Mouse (Mus musculus): ENCODE data around the gene Nat8f1.
"Not testable (repeated sequence)": the region's sequence is repeated elsewhere in the genome, so short reads cannot be mapped to it uniquely, and the experiment has no call there.

The Nat8f1 gene

GRCm38 (mm10) chr6:85906911-85907351 is 8.6 kb downstream of the Nat8f1 start:
- DNase-seq (ENCODE audit: low spot score) = not testable (repeated sequence)

DNA sequence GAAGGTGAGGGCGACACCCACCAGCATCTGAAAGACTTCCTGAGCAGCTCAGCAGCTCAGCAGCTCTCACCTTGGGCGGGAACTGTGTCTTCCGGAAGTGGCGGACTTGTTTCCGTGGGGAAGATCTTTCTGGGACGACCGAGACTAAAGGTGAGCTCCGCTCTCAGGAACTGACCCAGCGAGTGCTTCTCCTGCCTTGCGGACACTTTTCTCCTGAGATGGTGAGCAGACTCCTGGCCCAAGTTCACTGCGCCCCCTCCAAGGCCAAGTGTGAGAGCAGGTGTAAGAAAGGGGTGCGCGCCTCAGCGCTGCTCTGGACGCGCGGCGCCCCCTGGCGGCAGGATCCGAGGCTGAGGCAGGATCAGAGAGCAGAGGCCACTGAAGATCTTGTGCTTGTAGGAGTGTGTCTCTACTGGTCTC is 10.8 kb downstream of the Nat8f1 start, which contains the start of gene Nat8f4:
Gene Nat8f4, minus strand, starts transcription at position 243 of the 420 bp plus-strand sequence.
- DNase-seq (ENCODE audit: low spot score) = not testable (repeated sequence)

GRCm38 (mm10) chr6:85902303-85902702 is 13.2 kb downstream of the Nat8f1 start:
- no peak for DNase-seq (ENCODE audit: low spot score)

DNA sequence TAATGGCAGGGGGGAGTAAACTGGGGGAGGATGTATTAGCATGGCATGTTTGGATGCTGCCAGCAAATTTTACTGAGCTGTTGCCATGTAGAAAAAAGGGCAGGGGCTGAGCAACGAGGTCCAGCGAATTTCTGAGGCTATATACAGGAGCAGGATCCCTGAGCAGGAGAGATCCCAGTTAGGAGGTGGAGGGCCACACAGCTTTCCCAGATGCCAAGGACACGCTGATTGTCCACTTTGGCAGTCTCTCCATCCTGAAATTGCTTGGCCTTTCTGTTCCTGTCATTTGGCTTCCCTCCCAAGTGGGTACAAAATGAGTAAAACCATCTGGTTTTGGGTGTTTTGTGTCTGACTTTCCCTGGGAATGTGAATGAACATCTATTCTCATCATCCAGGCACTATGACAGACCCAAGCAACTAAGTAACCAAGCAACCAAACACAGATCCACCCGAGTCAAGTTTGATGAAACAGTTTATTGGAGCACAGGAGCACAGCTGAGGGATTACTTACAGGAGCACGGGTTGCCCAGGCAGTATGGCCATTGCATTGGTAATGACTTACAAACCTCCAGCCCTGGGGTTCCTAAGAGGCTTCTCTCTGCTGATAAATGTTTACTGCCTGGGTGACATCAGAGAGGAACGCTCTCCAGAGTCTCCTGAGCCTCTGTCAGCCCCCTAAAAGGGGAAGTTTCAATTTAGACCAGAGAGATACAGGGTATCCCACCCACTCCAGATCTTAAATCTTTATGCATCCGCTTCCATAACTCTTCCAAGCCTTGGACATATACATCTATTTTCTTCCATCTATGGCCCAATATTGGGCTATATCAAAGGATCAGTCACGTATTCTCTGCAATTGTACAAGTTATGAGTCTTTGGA is 16.7 kb downstream of the Nat8f1 start:
- DNase-seq (ENCODE audit: low spot score) = not testable (repeated sequence)

DNA sequence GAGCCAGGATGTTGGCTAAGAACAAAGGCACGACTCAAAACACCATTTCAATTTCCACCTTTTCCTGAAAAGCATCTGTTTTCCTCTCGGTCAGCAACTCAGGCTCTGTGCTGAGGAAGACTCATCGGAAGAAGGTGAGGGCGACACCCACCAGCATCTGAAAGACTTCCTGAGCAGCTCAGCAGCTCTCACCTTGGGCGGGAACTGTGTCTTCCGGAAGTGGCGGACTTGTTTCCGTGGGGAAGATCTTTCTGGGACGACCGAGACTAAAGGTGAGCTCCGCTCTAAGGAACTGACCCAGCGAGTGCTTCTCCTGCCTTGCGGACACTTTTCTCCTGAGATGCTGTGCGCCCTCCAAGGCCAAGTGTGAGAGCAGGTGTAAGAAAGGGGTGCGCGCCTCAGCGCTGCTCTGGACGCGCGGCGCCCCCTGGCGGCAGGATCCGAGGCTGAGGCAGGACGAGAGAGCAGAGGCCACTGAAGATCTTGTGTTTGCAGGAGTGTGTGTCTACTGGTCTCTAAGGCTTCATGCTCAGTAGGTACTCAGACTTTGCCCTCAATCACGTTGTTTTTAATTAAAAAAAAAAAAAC is 20.3 kb downstream of the Nat8f1 start:
- not testable (repeated sequence) for DNase-seq (ENCODE audit: low spot score)

DNA sequence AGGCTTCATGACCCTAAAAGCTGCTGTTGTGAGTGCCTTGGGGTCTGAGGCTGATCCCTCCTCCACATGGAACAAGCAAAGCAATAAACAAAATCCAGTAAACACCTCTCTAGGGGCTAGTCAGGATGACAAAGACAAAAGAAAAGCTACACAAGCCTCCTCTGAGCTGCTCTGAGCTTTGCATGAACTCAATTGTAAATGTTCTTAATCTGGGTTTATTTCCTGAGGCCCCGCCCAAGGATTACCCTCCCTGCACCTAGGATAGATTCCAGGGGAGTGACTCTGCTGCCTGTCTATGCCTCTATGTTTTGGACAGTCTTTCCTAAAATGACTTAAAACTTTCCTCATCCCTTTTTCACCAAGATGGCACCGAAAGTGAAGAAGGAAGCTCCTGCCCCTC is 26.5 kb downstream of the Nat8f1 start:
- DNase-seq (ENCODE audit: low spot score) = no peak

- no peak for DNase-seq (ENCODE audit: low spot score)
Observed at GRCm38 (mm10) chr6:85884311-85884710, 31.2 kb downstream of the Nat8f1 start.

DNA sequence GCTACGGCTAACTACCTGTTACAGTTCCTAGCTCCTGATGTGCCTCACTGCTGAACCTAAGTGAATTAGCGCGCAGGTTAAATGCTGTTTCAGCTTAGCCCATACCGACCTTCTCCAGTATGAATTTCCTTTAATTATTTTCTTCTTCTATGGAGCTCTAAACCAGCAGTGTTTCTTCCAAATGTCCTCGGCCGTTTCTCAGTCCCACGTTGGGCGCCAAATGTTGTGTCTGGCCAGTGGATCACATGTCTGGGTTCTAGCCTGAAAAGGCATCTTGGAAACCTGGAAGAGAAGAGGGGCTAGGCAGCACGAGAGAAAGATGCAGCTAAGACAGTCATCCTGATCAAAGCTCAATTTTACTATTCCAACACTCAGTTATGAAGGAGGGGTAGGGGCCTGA is 32.2 kb downstream of the Nat8f1 start:
- DNase-seq (ENCODE audit: low spot score) = not testable (repeated sequence)

DNA sequence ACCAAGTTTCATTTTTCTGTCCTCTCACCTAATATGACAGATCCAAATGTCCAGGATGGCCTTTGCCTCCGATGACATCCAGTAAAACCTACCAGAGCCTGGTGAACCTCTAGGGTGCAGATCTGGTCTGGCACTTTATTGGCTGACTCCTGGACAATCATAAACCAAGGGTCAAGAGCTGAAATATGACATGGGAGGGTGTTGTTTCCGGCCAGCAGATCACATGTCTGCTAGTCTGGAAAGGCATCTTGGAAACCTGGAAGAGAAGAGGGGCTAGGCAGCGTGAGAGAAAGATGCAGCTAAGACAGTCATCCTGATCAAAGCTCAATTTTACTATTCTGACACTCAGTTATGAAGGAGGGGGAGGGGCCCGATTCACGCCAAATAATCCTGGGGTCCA is 46.5 kb downstream of the Nat8f1 start, which contains the start of gene Nat8f2:
Gene Nat8f2, minus strand, starts transcription at position 153 of the 400 bp plus-strand sequence.
- not testable (repeated sequence) for DNase-seq (ENCODE audit: low spot score)

DNA sequence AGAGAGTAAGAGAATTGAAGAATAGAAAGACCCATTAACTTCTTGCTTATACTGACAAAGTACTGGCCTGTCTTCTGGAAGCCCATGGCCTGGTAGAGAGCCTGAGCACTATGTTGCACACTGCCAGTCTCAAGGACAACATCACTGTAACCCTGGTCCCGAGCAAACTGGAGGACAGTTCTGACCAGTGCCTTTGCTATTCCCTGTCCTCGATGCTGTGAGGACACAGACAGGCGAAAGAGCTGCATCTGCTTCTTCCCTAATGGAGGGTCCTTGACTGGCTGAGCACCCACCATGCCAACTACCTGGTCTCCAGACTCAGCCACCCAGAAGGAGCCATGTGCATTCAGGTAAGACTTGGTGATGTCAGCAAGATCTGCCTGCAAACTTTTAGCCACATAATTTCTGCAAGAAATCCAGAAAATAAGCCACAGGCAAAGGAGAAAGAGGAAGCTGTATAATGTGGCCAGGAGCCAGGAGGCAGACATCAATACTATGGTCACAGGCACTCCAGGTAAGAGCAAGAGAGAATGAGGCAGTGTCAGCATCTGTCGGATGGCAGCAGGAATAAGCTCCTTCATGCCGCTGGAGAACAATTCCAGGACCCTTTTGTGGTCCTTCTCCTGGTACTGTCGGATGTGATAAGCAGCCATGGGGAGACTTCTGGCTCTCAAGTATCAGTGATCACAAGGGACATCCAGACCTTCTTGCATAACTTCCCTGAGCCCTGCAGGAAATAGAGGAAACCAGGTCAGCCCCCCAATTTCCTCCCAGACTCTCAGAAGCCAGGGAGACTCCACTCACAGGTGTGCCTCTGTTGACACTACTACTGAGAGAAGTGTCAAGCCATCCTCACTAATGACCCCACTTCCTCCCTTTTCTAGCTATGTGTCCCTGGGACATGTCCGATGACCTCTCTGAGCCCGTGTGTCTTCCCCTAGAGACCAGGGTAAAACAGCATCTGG is 47.5 kb downstream of the Nat8f1 start:
- DNase-seq (ENCODE audit: low spot score) = no peak

- not testable (repeated sequence) for DNase-seq (ENCODE audit: low spot score)
Observed at GRCm38 (mm10) chr6:85866995-85867394, 48.5 kb downstream of the Nat8f1 start.

DNA sequence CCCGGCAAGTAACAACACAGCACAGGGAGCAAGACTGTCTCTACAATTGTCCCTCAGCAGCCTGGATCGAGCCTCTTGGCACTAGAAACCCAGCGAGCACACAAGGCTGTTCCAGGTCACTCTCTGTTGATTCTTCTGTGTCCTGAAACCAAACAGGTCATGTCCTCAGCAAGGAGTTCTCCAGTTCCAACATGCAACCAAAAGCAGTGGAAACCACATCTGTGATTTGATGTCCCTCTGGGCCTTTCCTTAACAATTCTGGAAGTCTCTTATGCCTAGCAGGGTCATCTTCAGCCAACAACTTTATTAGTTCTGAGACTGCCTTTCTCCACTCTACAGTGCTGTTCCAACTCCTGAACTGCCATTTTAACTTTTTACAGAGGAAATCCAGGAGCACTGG is 49.3 kb downstream of the Nat8f1 start:
- not testable (repeated sequence) for DNase-seq (ENCODE audit: low spot score)

- not testable (repeated sequence) for DNase-seq (ENCODE audit: low spot score)
Observed at GRCm38 (mm10) chr6:85864900-85865639, 50.4 kb downstream of the Nat8f1 start.

GRCm38 (mm10) chr6:85863840-85864239 is 51.6 kb downstream of the Nat8f1 start:
- DNase-seq (ENCODE audit: low spot score) = no peak

DNA sequence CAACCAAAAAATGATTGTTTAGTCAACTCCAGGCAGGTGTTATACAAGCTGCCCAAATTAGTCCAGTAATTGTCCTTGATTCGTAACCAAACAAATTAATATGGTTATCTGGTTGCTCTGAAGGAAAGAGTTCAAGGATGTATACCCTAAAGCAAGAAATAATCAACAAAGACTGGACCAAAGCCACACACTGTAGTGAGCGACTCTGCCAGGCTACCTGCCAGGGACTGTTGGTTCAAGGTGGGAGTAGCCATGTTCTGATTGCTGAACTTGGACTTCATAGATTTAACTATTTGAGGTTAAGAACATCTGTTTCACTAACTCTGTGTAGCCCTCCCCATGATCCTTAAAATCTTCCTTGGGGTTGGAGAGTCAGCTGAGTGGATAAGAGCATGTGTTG is 52.4 kb downstream of the Nat8f1 start:
- DNase-seq (ENCODE audit: low spot score) = no peak

DNA sequence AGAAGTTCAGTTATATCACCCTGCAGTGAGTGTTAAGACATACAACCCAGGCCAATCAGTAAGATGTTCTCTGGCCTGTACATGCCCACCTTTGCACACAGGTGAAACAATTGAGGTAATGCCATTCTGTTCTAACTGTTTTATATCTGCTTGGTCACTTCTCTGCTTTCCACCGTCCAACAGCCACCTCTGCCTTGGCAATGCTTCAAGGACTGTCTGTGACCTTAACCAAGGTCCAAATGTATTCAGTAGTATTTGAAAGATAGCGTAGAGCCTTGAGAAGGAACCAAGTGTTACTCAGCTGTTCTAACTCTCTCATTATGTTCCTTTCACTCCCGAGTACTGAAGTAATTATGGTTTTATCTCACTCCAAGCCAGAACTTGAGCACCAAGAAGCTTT is 52.9 kb downstream of the Nat8f1 start:
- DNase-seq (ENCODE audit: low spot score) = no peak

DNA sequence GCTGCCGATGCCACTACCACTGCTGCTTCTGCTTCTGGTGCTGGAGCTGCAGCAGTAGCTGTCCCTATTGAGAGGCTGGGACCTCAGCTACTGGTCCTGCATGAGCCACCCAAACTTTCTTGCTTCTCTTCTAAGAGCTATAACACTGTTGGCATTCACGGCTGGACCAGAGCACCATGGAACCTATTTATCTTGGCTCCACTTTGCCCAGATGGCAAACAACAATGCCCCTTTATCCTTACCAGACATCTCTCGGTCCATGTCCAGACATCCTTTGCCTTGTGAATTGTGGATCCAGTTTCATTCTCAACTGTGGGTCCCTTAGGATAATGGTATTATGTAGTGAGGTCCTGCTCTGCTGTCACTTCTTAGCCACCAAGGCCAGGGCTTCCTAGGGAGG is 54.2 kb downstream of the Nat8f1 start:
- no peak for DNase-seq (ENCODE audit: low spot score)
